Comparison of ENCODE assay signal across 7 mouse cellular contexts in the genomic region with DNA sequence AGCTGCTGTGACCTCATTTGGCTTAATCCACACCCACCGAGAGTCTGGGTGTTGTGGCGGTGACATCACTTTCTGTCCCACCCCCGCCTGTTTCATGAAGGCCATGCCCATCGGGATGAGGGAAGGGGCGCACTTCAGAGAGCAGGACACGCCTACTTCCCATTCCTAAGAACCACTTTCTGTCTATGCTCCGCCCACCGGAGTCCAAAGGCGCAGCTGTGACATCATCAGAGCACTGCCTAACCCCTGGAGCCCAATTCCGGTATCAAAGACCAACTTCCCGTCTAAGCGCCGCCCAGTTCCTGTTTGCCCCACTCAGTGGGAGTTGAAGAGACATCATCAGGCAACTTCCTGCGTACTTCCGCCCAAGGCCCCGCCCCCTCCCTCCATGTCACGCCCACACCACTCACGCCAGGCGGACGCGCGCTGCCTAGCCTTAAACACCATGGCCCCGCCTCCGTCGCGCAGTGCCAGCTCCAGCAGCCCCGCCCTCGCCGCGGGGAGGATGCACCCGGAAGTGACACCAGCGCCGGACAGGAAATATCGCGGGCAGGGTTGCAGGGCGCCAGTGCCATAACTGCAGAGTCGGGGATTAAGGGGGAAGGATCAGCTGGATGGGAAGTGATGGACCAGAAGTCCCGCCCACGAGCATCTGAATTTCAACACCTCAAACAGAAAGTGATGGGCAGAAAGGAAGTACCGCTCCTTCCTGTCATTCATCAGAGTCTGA. TPM values are rescaled to one million over a fixed set of nuclear protein-coding genes. Genes with fewer than 3 reads are reported as not detected.
A peak's percentile ranks its signal among the peaks of the same experiment; 100 is the strongest.
DNase-seq lines count a peak whose midpoint lies in the region; ATAC-seq and TF ChIP-seq lines count a peak whose summit lies in the region.

No protein-coding gene starts in this region.

- H3K4me3 ChIP-seq in midbrain, embryonic 13.5 days (replicated peaks): peak overlapping the region; percentile 60
- H3K4me3 ChIP-seq in spleen, adult 2 months (ENCODE audit: extremely low read depth, insufficient read depth, insufficient read length): peak overlapping the region; percentile 99

- 5% methylated on average over 40 of the region's 40 CpGs for WGBS in midbrain, embryonic 13.5 days
- WGBS in spleen, adult 2 months: 15% methylated on average over 40 of the region's 40 CpGs

- peak; percentile 96 for DNase-seq in MN1 (ENCODE audit: low spot score)
- peak; percentile 96 for DNase-seq in brain, embryonic 14.5 days (ENCODE audit: low read depth)
- peak; percentile 94 for DNase-seq in heart, postnatal 4 days
- DNase-seq in left cerebral cortex, postnatal 10 days (ENCODE audit: extremely low spot score in 1 of 2, low spot score in 2 of 2): peak; percentile 93 to 97
- peak; percentile 76 to 91 for DNase-seq in spleen, adult 2 months (ENCODE audit: low read depth in 1 of 2, low spot score in 2 of 2)

- TF ChIP-seq POLR2A in brain, embryonic 14.5 days (IDR thresholded peaks at IDR 0.05; ENCODE audit: borderline replicate concordance, extremely low read depth, insufficient read depth, insufficient read length, poor library complexity, severe bottlenecking): no peak
- TF ChIP-seq POLR2A in spleen, adult 2 months (IDR thresholded peaks at IDR 0.05; ENCODE audit: low read depth, low read length): no peak

- peaks cover 39% of the 10 kb centered on the region for H3K9me3 ChIP-seq in midbrain, embryonic 13.5 days

- no peaks in the 10 kb centered on the region for H3K4me1 ChIP-seq in midbrain, embryonic 13.5 days (replicated peaks)
- no peaks in the 10 kb centered on the region; the same call in 1 of the 2 replicates for H3K4me1 ChIP-seq in spleen, adult 2 months (ENCODE audit: control insufficient read depth, insufficient read depth, insufficient read length)

- peak overlapping the region; percentile 52 for H3K4me2 ChIP-seq in midbrain, embryonic 13.5 days (replicated peaks)

- peak; percentile 45; the same call in 1 of the 2 replicates for ATAC-seq in erythroid progenitor cell, adult 5-6 weeks (replicated peaks; ENCODE audit: low FRiP score, poor library complexity, severe bottlenecking)
- ATAC-seq in midbrain, embryonic 13.5 days: peak; percentile 74

- no peak for TF ChIP-seq CTCF in brain, embryonic 14.5 days (IDR thresholded peaks at IDR 0.05; ENCODE audit: borderline replicate concordance, extremely low read depth, insufficient read depth, insufficient read length)
- TF ChIP-seq CTCF in spleen, adult 2 months (IDR thresholded peaks at IDR 0.05; ENCODE audit: extremely low read depth, insufficient read depth, insufficient read length, insufficient replicate concordance): no peak

- H3K9ac ChIP-seq in midbrain, embryonic 13.5 days (replicated peaks): 0 out of 2 replicates have a peak overlapping the region, but pooled peaks have one; percentile 1

- peak overlapping the region; percentile 94 for H3K27ac ChIP-seq in midbrain, embryonic 13.5 days
- H3K27ac ChIP-seq in spleen, adult 2 months (ENCODE audit: insufficient read depth, low read length): peak overlapping the region; percentile 100

- intact Hi-C loops in left cerebral cortex, postnatal 10 days (cut with DNase I): loop anchor here (5.0 kb wide), 1 partner anchor 541 kb away; a partner anchor contains a TSS

- peaks cover 29% of the 10 kb centered on the region for H3K36me3 ChIP-seq in midbrain, embryonic 13.5 days
- peaks cover 12% of the 10 kb centered on the region for H3K36me3 ChIP-seq in spleen, adult 2 months (ENCODE audit: control insufficient read depth, insufficient read depth, low read length)

- H3K27me3 ChIP-seq in midbrain, embryonic 13.5 days: no peaks in the 10 kb centered on the region
- H3K27me3 ChIP-seq in spleen, adult 2 months (ENCODE audit: control insufficient read depth, insufficient read depth, low read length): no peaks in the 10 kb centered on the region

RNA-seq across cellular contexts. Expression of a gene that starts 2.0 kb away (rescaled TPM):
- 26.7 and 27.1 TPM in 2 replicates for polyA plus RNA-seq in brain, embryonic 14.5 days (2012; rRNA removed)
- total RNA-seq in erythroid progenitor cell, adult 5-6 weeks (2015; ENCODE audit: low replicate concordance): 9.2 TPM in 1 of 2 replicates, not detected in the other
- total RNA-seq in erythroid progenitor cell, adult 5-6 weeks (2017; ENCODE audit: low replicate concordance): 3.0 and 3.6 TPM in 2 replicates
- 10 to 100 TPM; 16.0 to 16.6 TPM for total RNA-seq in heart, postnatal 4 days (2021)
- 10 to 100 TPM; 41.0 to 44.3 TPM for total RNA-seq in left cerebral cortex, postnatal 10 days (2021)
- 7.7 and 8.9 TPM in 2 replicates for polyA plus RNA-seq in midbrain, embryonic 13.5 days (2015; fragmentation: Nextera tagmentation; extraction: Ambion mirVana)
- 88.7 and 96.9 TPM in 2 replicates for polyA plus RNA-seq in spleen, adult 2 months (2012; rRNA removed)

Comparison
In these comparisons a context has a peak if more than half of its experiments do, and no peak if none do; other contexts are left out.
1. Peak in every context shown above with its lines: DNase-seq, ATAC-seq, H3K4me3 ChIP-seq and H3K27ac ChIP-seq.